Mouse (Mus musculus) spleen, adult 2 months (tissue): ENCODE measurements around the gene Lrguk.

Source experiments
- CTCF ChIP-seq: fragments of 200-500 bp; IDR thresholded peaks from 2 replicates; pipeline ENCODE4 v1.5.1; 2011; ENCODE audit warnings: mild to moderate bottlenecking, inconsistent platforms; ENCODE audit not compliant: insufficient read depth, insufficient read length, insufficient replicate concordance; ENCODE audit errors: extremely low read depth
- POLR2A ChIP-seq: fragments of 200-500 bp; IDR thresholded peaks from 2 replicates; pipeline ENCODE4 v1.6.1; 2011; ENCODE audit warnings: low read depth, low read length, inconsistent platforms

GRCm38 (mm10) chr6:34181961-34182360 lies 152.7 kb downstream of the Lrguk start:
- TF ChIP-seq CTCF (no peak), POLR2A (no peak)
